Mouse (Mus musculus) layer of hippocampus, adult 2 months (tissue): ENCODE measurements at regions not wholly inside any gene's neighbourhood (a gene's known extent, or its start where the extent isn't known, plus 50 kb on each side); places are given as distances from the start of the nearest gene placed in this dataset.

Experiments used
- DNase-seq, 2 experiments: peaks; one replicate each; pipeline ENCODE4 v3.0.0; 2022; ENCODE audit warnings: low spot score in 2 of 2
- H3K27ac ChIP-seq: fragments of 200-600 bp; 2 replicates; pipeline ENCODE4 v1.8.1; 2022
- H3K4me3 ChIP-seq: fragments of 200-600 bp; 2 replicates; pipeline ENCODE4 v1.8.1; 2022; ENCODE audit warnings: mild to moderate bottlenecking
- CTCF ChIP-seq: fragments of 200-600 bp; conservative IDR thresholded peaks from 2 replicates; pipeline ENCODE4 v1.8.1; 2022; ENCODE audit warnings: antibody characterized with exemption, mild to moderate bottlenecking, moderate library complexity

DNA sequence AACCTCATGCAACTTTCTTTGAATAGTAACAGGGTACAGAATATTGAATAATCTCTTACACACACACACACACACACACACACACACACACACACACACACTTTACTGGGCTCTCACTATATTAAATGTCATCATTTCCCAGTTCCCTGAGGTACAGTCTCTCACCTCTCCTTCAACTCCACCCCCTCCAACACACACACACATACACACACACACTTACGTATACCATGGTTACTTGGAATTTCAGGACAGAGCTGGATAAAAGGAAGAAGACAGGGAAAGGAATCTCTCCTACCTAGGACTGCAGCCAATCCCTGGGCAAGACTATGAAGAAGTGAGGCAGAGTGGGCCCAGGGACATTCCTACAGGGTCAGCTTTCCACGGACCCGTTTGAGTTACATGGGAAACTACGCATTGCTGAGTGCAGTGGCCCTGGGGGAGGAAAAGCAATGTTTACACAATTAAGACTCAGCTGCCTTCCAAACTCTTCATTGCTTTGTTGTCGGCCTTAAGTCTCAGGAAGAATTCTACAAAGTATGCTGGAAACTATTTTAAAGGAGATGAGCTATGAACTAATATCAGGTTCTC lies 61.0 kb upstream of the Spats2l start:
- no peak for DNase-seq
- TF ChIP-seq CTCF: no peak

DNA sequence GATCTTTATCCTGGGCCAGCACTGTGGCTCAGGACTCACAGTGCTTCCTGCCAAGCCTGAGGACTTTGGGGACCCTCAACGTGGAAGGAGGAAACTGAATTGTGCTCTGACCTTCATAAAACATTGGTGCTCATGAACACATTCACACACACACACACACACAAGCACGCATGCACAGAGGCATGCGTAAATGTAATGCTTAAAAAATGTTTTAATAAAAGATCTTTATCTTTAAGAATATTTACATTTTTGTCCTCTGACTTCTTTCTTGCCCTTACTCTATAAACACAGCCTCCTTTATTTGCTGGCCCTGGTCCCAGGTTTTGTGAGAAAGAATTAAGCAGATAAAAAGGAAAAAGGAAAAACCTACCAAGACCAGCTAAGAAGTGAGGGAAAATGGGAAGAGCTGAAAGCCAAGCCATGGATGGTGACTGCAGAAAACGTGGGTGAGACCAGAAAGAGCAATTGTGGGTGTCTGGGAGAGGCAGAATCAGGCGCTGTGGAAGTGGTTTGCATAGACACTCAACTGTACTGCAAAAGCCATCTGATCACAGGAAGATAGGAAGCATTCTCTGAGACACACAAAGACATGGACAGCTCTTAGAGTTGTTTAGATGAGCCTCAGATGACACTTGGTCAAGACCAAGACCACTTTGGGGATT lies 56.7 kb upstream of the Spats2l start:
- no peak for DNase-seq
- H3K4me3 ChIP-seq: no peak overlapping the region
- TF ChIP-seq CTCF: no peak
- H3K27ac ChIP-seq: no peak overlapping the region

More for the DNA sequence above, 61.0 kb upstream of the Spats2l start:
- H3K4me3 ChIP-seq: no peak overlapping the region
- no peak overlapping the region for H3K27ac ChIP-seq

DNA sequence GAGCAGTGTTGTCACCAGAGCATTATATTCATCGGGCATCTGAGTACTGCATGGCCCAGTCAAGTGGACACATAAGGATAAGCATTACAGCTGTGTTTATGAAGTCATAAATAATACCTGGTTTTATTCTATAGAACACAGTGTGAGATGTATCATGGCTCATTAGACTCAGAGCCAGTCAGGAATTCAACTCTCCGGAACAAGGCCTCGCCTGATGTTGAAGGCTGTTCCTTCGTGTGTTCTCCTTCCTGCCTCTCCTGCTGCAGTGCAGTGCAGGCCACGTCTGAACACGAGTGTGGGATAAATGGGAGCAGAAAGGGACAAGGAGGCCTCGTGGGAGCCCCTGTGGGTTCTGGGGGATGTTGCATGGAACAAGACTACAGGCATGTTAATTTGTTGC lies 55.6 kb upstream of the Spats2l start:
- Histone ChIP-seq H3K27ac (no peak overlapping the region), H3K4me3 (no peak overlapping the region)
- no peak for TF ChIP-seq CTCF
- DNase-seq: no peak
